Mouse (Mus musculus) hindbrain, embryonic 15.5 days (tissue): ENCODE data around the gene Jade2. TPM values are rescaled to one million over a fixed set of nuclear protein-coding genes. Genes with fewer than 3 reads are reported as not detected.
A peak's percentile ranks its signal among the peaks of the same experiment; 100 is the strongest.

Experiments used
- ATAC-seq: fragments of 200-750 bp; cut with Nextera tagmentation; 2 replicates; pipeline ENCODE4 v1.8.0; 2017; ENCODE audit warnings: low read depth, moderate number of reproducible peaks, moderate TSS enrichment; ENCODE audit not compliant: low FRiP score
- H3K27ac ChIP-seq: fragments of 300-500 bp; sonication (generic); replicated peaks from 2 replicates; pipeline ENCODE4 v1.5.1; 2015; ENCODE audit warnings: mild to moderate bottlenecking, inconsistent platforms
- H3K27me3 ChIP-seq: fragments of 300-500 bp; sonication (generic); 2 replicates; pipeline ENCODE4 v1.6.1; 2015; ENCODE audit warnings: control low read depth, inconsistent platforms
- H3K36me3 ChIP-seq: fragments of 300-500 bp; sonication (generic); 2 replicates; pipeline ENCODE4 v1.6.1; 2015; ENCODE audit warnings: control low read depth, inconsistent platforms
- H3K4me1 ChIP-seq: fragments of 300-500 bp; sonication (generic); replicated peaks from 2 replicates; pipeline ENCODE4 v1.6.1; 2015; ENCODE audit warnings: control low read depth, inconsistent platforms
- H3K4me2 ChIP-seq: fragments of 300-500 bp; sonication (generic); 2 replicates; pipeline ENCODE4 v1.6.1; 2015; ENCODE audit warnings: moderate library complexity, mild to moderate bottlenecking, inconsistent platforms
- H3K4me3 ChIP-seq: fragments of 300-500 bp; sonication (generic); 2 replicates; pipeline ENCODE4 v1.5.1; 2015; ENCODE audit warnings: mild to moderate bottlenecking, inconsistent platforms
- H3K9ac ChIP-seq: fragments of 300-500 bp; sonication (generic); 2 replicates; pipeline ENCODE4 v1.6.1; 2015; ENCODE audit warnings: inconsistent platforms
- H3K9me3 ChIP-seq: fragments of 300-500 bp; sonication (generic); 2 replicates; pipeline ENCODE4 v1.6.1; 2016; ENCODE audit warnings: control low read depth, inconsistent platforms
- WGBS: fragments of 180-500 bp; shearing (Covaris S2); methylation state at CpG from one replicate; pipeline ENCODE4 v1.1.7; 2015; 5-methylcytosine and 5-hydroxymethylcytosine counted together
- polyA plus RNA-seq: library from polyadenylated mRNA; unstranded; fragments of >200 nt; fragmentation: Nextera tagmentation; extraction: Ambion mirVana; gene quantifications from 2 replicates; pipeline ENCODE4 v1.2.1, GENCODE M21; 2015

The Jade2 gene
- polyA plus RNA-seq, 1 experiment from 2014 or later, result 0.71 TPM

GRCm38 (mm10) chr11:51767579-51768220, 89.8 kb downstream of the Jade2 start:
- 85% methylated on average over 8 of the region's 8 CpGs for WGBS
- no peak overlapping the region for H3K9ac ChIP-seq
- no peaks in the 10 kb centered on the region for H3K36me3 ChIP-seq
- no peak overlapping the region for H3K4me2 ChIP-seq
- H3K4me1 ChIP-seq, result peaks cover 26% of the 10 kb centered on the region
- ATAC-seq, result no peak
- H3K4me3 ChIP-seq, result no peak overlapping the region
- no peaks in the 10 kb centered on the region for H3K9me3 ChIP-seq
- no peak overlapping the region for H3K27ac ChIP-seq
- no peaks in the 10 kb centered on the region for H3K27me3 ChIP-seq

- H3K9ac ChIP-seq, result no peak overlapping the region
- no peak overlapping the region for H3K27ac ChIP-seq
- H3K27me3 ChIP-seq, result 0 out of 2 replicates have a peak, but pooled peaks cover 9% of the 10 kb centered on the region
- H3K4me1 ChIP-seq, result peaks cover 27% of the 10 kb centered on the region
- no peak for ATAC-seq
- H3K36me3 ChIP-seq, result no peaks in the 10 kb centered on the region
- H3K4me2 ChIP-seq, result peak overlapping the region; percentile 95
- H3K9me3 ChIP-seq, result no peaks in the 10 kb centered on the region
- 90% methylated on average over 4 of the region's 4 CpGs for WGBS
- peak overlapping the region; percentile 97 for H3K4me3 ChIP-seq
Measured at GRCm38 (mm10) chr11:51764816-51765215, 92.6 kb downstream of the Jade2 start.

GRCm38 (mm10) chr11:51763955-51764354, 93.5 kb downstream of the Jade2 start:
- WGBS, result 6% methylated on average over 13 of the region's 13 CpGs

More at GRCm38 (mm10) chr11:51763955-51764354, 93.5 kb downstream of the Jade2 start:
- Histone ChIP-seq H3K36me3 (no peaks in the 10 kb centered on the region), H3K9me3 (no peaks in the 10 kb centered on the region), H3K4me2 (peak overlapping the region; percentile 95), H3K27ac (no peak overlapping the region), H3K27me3 (0 out of 2 replicates have a peak, but pooled peaks cover 12% of the 10 kb centered on the region), H3K4me1 (peaks cover 27% of the 10 kb centered on the region), H3K9ac (peak overlapping the region; percentile 91), H3K4me3 (peak overlapping the region; percentile 97)
- ATAC-seq, result peak; percentile 52

Other genes with a start within 250 kb of the Jade2 start
- gene Nhp2, start 237.9 kb downstream of the Jade2 start, polyA plus RNA-seq, result 105 TPM in 2 replicates
- gene Rmnd5b, start 221.8 kb downstream of the Jade2 start, polyA plus RNA-seq, result 74.2 and 79.6 TPM in 2 replicates
- 25.8 and 29.8 TPM in 2 replicates for gene N4bp3, start 206.8 kb downstream of the Jade2 start, polyA plus RNA-seq
- gene D930048N14Rik, start 206.7 kb downstream of the Jade2 start, polyA plus RNA-seq, result 1.2 and 1.4 TPM in 2 replicates
- gene 0610009B22Rik, start 168.8 kb downstream of the Jade2 start, polyA plus RNA-seq, result 95.1 and 101 TPM in 2 replicates
- gene Sec24a, start 94.0 kb downstream of the Jade2 start, polyA plus RNA-seq, result 14.2 and 15.9 TPM in 2 replicates
- gene Sar1b, start 94.0 kb downstream of the Jade2 start, polyA plus RNA-seq, result 196 and 197 TPM in 2 replicates
- gene Cdkn2aipnl, start 110.0 kb upstream of the Jade2 start, polyA plus RNA-seq, result 110 and 122 TPM in 2 replicates
- 215 and 236 TPM in 2 replicates for gene Ube2b, start 143.1 kb upstream of the Jade2 start, polyA plus RNA-seq
- 25.5 and 26.0 TPM in 2 replicates for gene Cdkl3, start 146.6 kb upstream of the Jade2 start, polyA plus RNA-seq
- 126 and 131 TPM in 2 replicates for gene Ppp2ca, start 241.0 kb upstream of the Jade2 start, polyA plus RNA-seq